Mouse (Mus musculus) kidney, postnatal 10 days (tissue): ENCODE measurements around the gene Cfdp1.
A peak's percentile ranks its signal among the peaks of the same experiment; 100 is the strongest.
"Not testable (repeated sequence)": the region's sequence is repeated elsewhere in the genome, so short reads cannot be mapped to it uniquely, and the experiment has no call there.

Experiments
- DNase-seq: peaks from one replicate; pipeline ENCODE4 v3.0.0; 2021; ENCODE audit warnings: mixed read lengths

Cfdp1 gene

GRCm38 (mm10) chr8:111855977-111856376, 1.9 kb upstream of the Cfdp1 start:
- DNase-seq = no peak

GRCm38 (mm10) chr8:111853219-111853618, 872 bp downstream of the Cfdp1 start:
- DNase-seq = not testable (repeated sequence)

- no peak for DNase-seq
Measured at GRCm38 (mm10) chr8:111846746-111847145, 7.3 kb downstream of the Cfdp1 start.

- DNase-seq = no peak
Measured at GRCm38 (mm10) chr8:111835540-111835939, 18.6 kb downstream of the Cfdp1 start.

- DNase-seq = no peak
Measured at GRCm38 (mm10) chr8:111834011-111834410, 20.1 kb downstream of the Cfdp1 start.

GRCm38 (mm10) chr8:111832983-111833382, 21.1 kb downstream of the Cfdp1 start:
- DNase-seq = no peak

- DNase-seq = no peak
Measured at GRCm38 (mm10) chr8:111831996-111832395, 22.1 kb downstream of the Cfdp1 start.

GRCm38 (mm10) chr8:111828595-111828994, 25.5 kb downstream of the Cfdp1 start:
- peak; percentile 28 for DNase-seq

GRCm38 (mm10) chr8:111825219-111825618, 28.9 kb downstream of the Cfdp1 start:
- DNase-seq = peak; percentile 73

- DNase-seq = no peak
Measured at GRCm38 (mm10) chr8:111824334-111824733, 29.8 kb downstream of the Cfdp1 start.

- no peak for DNase-seq
Measured at GRCm38 (mm10) chr8:111821199-111821598, 32.9 kb downstream of the Cfdp1 start.

GRCm38 (mm10) chr8:111820691-111821090, 33.4 kb downstream of the Cfdp1 start:
- peak; percentile 49 for DNase-seq

GRCm38 (mm10) chr8:111820018-111820417, 34.1 kb downstream of the Cfdp1 start:
- peak; percentile 48 for DNase-seq

GRCm38 (mm10) chr8:111818556-111818955, 35.5 kb downstream of the Cfdp1 start:
- DNase-seq = no peak

GRCm38 (mm10) chr8:111815078-111815477, 39.0 kb downstream of the Cfdp1 start:
- no peak for DNase-seq

GRCm38 (mm10) chr8:111813818-111814217, 40.3 kb downstream of the Cfdp1 start:
- DNase-seq = no peak

GRCm38 (mm10) chr8:111812835-111813234, 41.3 kb downstream of the Cfdp1 start:
- DNase-seq = no peak

- DNase-seq = no peak
Measured at GRCm38 (mm10) chr8:111810656-111811336, 43.3 kb downstream of the Cfdp1 start.

- DNase-seq = no peak
Measured at GRCm38 (mm10) chr8:111808891-111809622, 45.0 kb downstream of the Cfdp1 start.

GRCm38 (mm10) chr8:111808006-111808405, 46.1 kb downstream of the Cfdp1 start:
- no peak for DNase-seq

- DNase-seq = no peak
Measured at GRCm38 (mm10) chr8:111803362-111803761, 50.7 kb downstream of the Cfdp1 start.

- peak; percentile 57 for DNase-seq
Measured at GRCm38 (mm10) chr8:111802256-111802655, 51.8 kb downstream of the Cfdp1 start.

- DNase-seq = peak; percentile 52
Measured at GRCm38 (mm10) chr8:111801456-111801855, 52.6 kb downstream of the Cfdp1 start.

- no peak for DNase-seq
Measured at GRCm38 (mm10) chr8:111796528-111796927, 57.6 kb downstream of the Cfdp1 start.
